Mouse (Mus musculus) lung, embryonic 15.5 days (tissue): ENCODE measurements at regions not wholly inside any gene's neighbourhood (a gene's known extent, or its start where the extent isn't known, plus 50 kb on each side); places are given as distances from the start of the nearest gene placed in this dataset.
"Not testable (repeated sequence)": the region's sequence is repeated elsewhere in the genome, so short reads cannot be mapped to it uniquely, and the experiment has no call there.

ENCODE experiments used
- ATAC-seq: fragments of 200-750 bp; cut with Nextera tagmentation; 2 replicates; pipeline ENCODE4 v1.8.0; 2017; ENCODE audit warnings: moderate number of reproducible peaks, borderline replicate concordance; ENCODE audit not compliant: low FRiP score, low TSS enrichment; ENCODE audit errors: extremely low read depth
- H3K27ac ChIP-seq: fragments of 300-500 bp; sonication (generic); 2 replicates; pipeline ENCODE4 v1.5.1; 2015; ENCODE audit warnings: moderate library complexity, mild to moderate bottlenecking, inconsistent platforms
- H3K27me3 ChIP-seq: fragments of 300-500 bp; sonication (generic); 2 replicates; pipeline ENCODE4 v1.6.1; 2015; ENCODE audit warnings: inconsistent platforms
- H3K36me3 ChIP-seq: fragments of 300-500 bp; sonication (generic); 2 replicates; pipeline ENCODE4 v1.6.1; 2015; ENCODE audit warnings: inconsistent platforms
- H3K4me1 ChIP-seq: fragments of 300-500 bp; sonication (generic); 2 replicates; pipeline ENCODE4 v1.6.1; 2015; ENCODE audit warnings: inconsistent platforms
- H3K4me2 ChIP-seq: fragments of 300-500 bp; sonication (generic); 2 replicates; pipeline ENCODE4 v1.6.1; 2015; ENCODE audit warnings: inconsistent platforms, mild to moderate bottlenecking, moderate library complexity
- H3K4me3 ChIP-seq: fragments of 300-500 bp; sonication (generic); 2 replicates; pipeline ENCODE4 v1.5.1; 2015; ENCODE audit warnings: mild to moderate bottlenecking, inconsistent platforms
- H3K9ac ChIP-seq: fragments of 300-500 bp; sonication (generic); 2 replicates; pipeline ENCODE4 v1.6.1; 2015; ENCODE audit warnings: inconsistent platforms
- H3K9me3 ChIP-seq: fragments of 300-500 bp; sonication (generic); 2 replicates; pipeline ENCODE4 v1.6.1; 2016; ENCODE audit warnings: inconsistent platforms
- WGBS: fragments of 180-500 bp; shearing (Covaris S2); methylation state at CpG from one replicate; pipeline ENCODE4 v1.1.7; 2015; 5-methylcytosine and 5-hydroxymethylcytosine counted together

DNA sequence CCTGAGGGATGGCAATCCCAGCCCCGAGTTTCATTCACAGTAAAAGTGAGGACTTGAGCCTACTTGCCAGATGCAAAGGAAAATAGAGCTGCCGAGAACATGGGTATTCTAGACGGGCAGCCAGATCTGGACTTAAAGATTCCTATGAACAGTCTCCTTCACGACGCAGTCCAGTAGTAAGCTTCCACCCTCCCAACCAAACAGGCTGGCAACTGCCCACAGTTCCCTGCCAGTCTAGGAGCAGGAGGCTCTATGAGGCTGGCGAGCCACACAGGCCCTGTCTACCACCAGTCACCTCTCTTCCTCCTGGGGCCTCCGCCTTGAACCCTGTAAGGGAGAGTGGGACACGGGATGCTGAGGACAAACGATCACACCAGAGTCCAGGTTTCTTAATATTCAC lies 153.5 kb upstream of the Snrpn start:
- H3K9me3 ChIP-seq = no peaks in the 10 kb centered on the region
- no peak overlapping the region for H3K9ac ChIP-seq
- H3K4me2 ChIP-seq = no peak overlapping the region
- H3K4me1 ChIP-seq = no peaks in the 10 kb centered on the region
- H3K4me3 ChIP-seq = no peak overlapping the region
- no peak for ATAC-seq
- WGBS = 82% methylated on average over 9 of the region's 9 CpGs
- no peaks in the 10 kb centered on the region for H3K36me3 ChIP-seq
- no peaks in the 10 kb centered on the region for H3K27me3 ChIP-seq
- no peak overlapping the region for H3K27ac ChIP-seq

DNA sequence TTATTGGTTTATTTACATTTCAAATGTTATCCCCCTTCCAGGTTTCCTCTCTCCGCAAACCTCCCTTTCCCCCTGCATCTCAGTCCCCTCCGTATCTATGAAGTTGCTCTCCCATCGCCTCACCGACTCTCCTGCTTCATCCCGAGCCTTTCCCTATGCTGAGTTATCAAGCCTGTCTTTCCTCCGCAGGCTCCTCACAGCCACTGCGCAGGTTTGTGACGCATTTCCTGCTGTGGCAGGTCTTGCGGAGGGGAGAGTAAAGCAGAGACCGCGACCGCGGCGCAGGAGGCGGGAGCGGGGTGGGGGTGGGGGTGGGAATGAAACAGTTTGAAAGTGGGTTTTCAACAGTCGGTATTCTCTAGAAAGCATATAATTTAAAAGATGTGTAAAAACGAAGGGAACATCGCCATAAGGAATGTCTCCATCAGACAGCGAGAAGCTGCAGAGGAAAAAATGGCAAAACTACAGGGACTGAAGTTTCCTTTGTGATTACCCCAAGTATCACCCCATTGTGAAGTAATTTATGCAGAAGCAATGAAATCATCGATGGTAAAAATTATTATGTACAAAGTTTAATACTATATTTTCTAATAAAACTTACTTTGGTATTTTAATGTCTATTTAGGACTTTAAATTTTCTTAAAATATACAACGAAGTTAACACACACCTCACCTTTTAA lies 104.3 kb upstream of the Snrpn start:
- peak; percentile 96 for ATAC-seq
- not testable (repeated sequence) for H3K4me1 ChIP-seq, H3K9ac ChIP-seq, H3K36me3 ChIP-seq, H3K27ac ChIP-seq, H3K9me3 ChIP-seq, H3K27me3 ChIP-seq
- 14% methylated on average over 22 of the region's 22 CpGs for WGBS
- Histone ChIP-seq H3K4me3 (peak overlapping the region; percentile 42), H3K4me2 (peak overlapping the region; percentile 43)

DNA sequence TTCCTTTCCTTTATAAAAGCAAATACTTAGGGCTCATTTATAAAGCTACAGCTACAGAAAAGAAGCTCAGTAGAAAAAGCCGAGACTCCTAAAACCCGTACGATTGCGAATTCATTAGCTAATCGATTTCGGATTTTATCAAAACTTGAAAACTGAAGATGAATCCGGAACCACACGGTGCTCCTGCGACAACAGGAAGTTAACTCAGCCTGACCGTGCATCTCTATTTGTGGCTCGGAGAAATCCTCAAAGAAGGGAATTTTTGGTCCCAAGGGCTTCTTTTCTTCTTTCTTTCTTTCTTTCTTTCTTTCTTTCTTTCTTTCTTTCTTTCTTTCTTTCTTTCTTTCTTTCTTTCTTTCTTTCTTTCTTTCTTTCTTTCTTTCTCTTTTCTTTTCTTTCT lies 103.7 kb upstream of the Snrpn start:
- Histone ChIP-seq H3K4me3 (peak overlapping the region; percentile 42), H3K4me2 (peak overlapping the region; percentile 50), H3K9ac (0 out of 2 replicates have a peak overlapping the region, but pooled peaks have one; percentile 13)
- H3K4me1 ChIP-seq, ATAC-seq, H3K36me3 ChIP-seq, H3K9me3 ChIP-seq, H3K27ac ChIP-seq, H3K27me3 ChIP-seq: not testable (repeated sequence)
- 23% methylated on average over 11 of the region's 11 CpGs for WGBS

DNA sequence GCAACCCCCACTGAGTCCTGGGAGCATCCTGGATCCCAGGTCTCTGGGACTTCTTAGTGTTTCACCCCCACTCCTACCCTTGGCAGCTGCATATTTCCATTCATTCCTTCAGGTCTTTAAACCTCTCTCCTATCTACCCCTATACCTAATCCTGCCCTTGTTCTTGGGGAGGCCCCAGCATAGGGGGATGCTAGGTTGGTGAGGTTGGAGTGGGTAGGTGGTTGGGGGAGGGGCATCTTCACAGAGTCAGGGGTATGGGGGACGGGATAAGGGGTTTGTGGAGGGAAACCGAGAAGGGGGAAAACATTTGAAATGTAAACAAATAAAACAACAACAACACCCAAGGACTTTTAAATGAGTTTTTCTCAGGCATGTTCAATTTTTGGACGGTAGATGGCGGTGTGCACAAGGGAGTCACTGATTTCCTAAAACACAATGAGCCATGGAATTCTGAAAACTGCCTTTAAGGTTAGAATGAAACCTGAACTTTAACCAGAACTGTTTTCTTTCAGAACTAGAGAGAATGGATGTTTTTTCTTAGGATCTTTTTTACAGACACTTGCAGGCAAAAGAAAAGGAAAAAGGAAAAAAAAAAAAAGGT lies 98.7 kb upstream of the Snrpn start:
- not testable (repeated sequence) for ATAC-seq, H3K4me1 ChIP-seq, H3K36me3 ChIP-seq, H3K9me3 ChIP-seq, H3K4me3 ChIP-seq, H3K4me2 ChIP-seq, H3K27me3 ChIP-seq, H3K27ac ChIP-seq, H3K9ac ChIP-seq
- WGBS = 2% methylated on average over 4 of the region's 4 CpGs

DNA sequence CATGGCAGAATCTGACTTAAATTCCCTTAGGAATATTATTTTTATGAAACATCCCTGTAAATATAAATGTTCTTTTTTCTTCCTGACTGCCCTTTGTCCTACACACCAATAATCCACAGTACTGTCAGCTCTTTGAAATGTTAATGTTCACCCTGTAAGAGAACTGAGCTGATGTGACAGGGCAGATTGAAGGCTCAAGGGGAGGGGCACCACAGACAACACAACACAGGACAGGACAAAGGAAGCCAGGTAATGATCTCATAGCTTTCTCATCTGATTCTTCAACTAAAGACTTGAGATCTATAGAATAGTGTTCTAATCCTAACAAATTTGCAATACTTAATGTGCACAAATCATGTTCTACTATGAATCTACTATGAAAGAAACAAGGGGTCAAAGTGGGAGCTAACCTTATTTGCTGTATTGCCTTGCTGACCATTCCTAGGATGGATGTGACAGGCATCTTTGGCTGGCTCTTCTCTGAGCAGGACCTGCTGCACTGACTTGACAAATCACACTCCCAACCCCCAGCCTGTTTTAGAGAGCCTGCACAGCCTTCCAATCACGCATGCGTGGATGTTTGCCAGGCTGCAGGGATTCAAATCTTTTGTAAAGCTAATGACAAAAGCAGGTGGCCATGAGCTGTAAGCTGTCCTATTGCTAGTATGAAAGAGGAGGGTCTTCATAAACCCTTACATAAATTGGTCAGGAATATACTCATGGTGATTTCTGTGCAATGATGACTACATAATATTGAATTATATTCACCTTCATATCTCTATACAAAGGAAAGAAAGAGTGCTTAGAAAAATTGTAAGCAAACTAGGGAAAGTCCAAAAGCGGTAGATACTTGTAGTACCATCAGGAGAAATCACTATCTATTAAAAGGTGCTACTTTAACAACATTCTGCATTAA lies 76.6 kb upstream of the Snrpn start:
- ATAC-seq, H3K27me3 ChIP-seq, H3K4me3 ChIP-seq, H3K9me3 ChIP-seq, H3K36me3 ChIP-seq, H3K4me2 ChIP-seq, H3K27ac ChIP-seq, H3K4me1 ChIP-seq, H3K9ac ChIP-seq: not testable (repeated sequence)
- WGBS = 57% methylated on average over 3 of the region's 3 CpGs
